Mouse (Mus musculus): Measurements from ENCODE around the gene Spns2. TPM values are rescaled to one million over a fixed set of nuclear protein-coding genes. Genes with fewer than 3 reads are reported as not detected.

Gene Spns2
- polyA plus RNA-seq, 1 experiment from 2014 or later: 9.5 TPM

GRCm38 (mm10) chr11:72411093-72411921, 78.4 kb downstream of the Spns2 start, which contains the start of gene Smtnl2:
Smtnl2 (minus strand) TSS chr11:72411713.
- no peaks in the 10 kb centered on the region for H3K9me3 ChIP-seq (ENCODE audit: control insufficient read depth, low read length)
- no peaks in the 10 kb centered on the region for H3K36me3 ChIP-seq (ENCODE audit: control insufficient read depth, insufficient read depth, low read length)
- H3K27ac ChIP-seq (replicated peaks; ENCODE audit: low read depth, low read length): peak within 1 kb of the TSS; percentile 39
- under 1% methylated on average over 34 of the region's 86 CpGs for WGBS
- DNase-seq (ENCODE audit: low spot score) (peak; percentile 91), ATAC-seq (ENCODE audit: low read depth) (peak; percentile 91)
- H3K4me3 ChIP-seq (ENCODE audit: low read depth, low read length): peak within 1 kb of the TSS; percentile 62
- peaks cover 7% of the 10 kb centered on the region; the same call in 1 of the 2 replicates for H3K4me1 ChIP-seq (ENCODE audit: control insufficient read depth, insufficient read depth, low read length)
- H3K9ac ChIP-seq (ENCODE audit: low read depth, low read length): peak within 1 kb of the TSS; percentile 73
- 0 out of 2 replicates have a peak, but pooled peaks cover 8% of the 10 kb centered on the region for H3K27me3 ChIP-seq (replicated peaks; ENCODE audit: control insufficient read depth, insufficient read depth, low read length)
- H3K4me2 ChIP-seq (ENCODE audit: low read depth, low read length): peak within 1 kb of the TSS; percentile 100

DNA sequence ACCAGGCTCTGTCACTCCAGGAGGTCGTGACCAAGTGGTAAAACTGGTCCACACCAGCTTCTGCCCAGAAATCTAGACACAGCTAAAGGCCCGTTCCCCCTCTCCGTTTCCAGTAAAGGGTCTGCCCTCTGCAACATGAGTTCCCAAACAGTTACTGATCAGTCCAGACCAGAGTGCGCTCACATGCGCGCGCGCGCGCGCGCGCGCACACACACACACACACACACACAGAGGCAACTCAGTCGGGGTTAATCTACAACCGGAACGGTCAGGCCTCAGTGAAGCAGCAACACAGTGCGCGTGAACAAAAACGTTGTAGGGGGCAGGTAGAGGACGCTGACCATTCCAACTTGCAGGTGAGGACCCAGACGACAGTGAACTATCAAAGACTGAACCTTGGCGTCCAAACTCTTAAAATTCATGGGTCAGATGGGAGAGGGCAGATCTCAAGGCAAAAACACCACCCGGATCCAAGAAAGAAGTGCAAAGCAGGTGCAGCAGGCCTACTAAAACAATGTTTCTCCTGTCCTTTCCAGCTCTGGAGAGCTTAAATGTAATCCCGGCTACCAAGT, 79.1 kb downstream of the Spns2 start:
- Histone ChIP-seq H3K9me3 (ENCODE audit: control insufficient read depth, low read length) (no peaks in the 10 kb centered on the region), H3K4me3 (ENCODE audit: low read depth, low read length) (peak overlapping the region; percentile 62), H3K36me3 (ENCODE audit: control insufficient read depth, insufficient read depth, low read length) (no peaks in the 10 kb centered on the region), H3K4me2 (ENCODE audit: low read depth, low read length) (peak overlapping the region; percentile 100), H3K27ac (replicated peaks; ENCODE audit: low read depth, low read length) (no peak overlapping the region), H3K4me1 (ENCODE audit: control insufficient read depth, insufficient read depth, low read length) (peaks cover 7% of the 10 kb centered on the region; the same call in 1 of the 2 replicates), H3K27me3 (replicated peaks; ENCODE audit: control insufficient read depth, insufficient read depth, low read length) (0 out of 2 replicates have a peak, but pooled peaks cover 8% of the 10 kb centered on the region), H3K9ac (ENCODE audit: low read depth, low read length) (peak overlapping the region; percentile 45)
- no peak for DNase-seq (ENCODE audit: low spot score)
- ATAC-seq (ENCODE audit: low read depth): no peak
- 4% methylated on average over 25 of the region's 25 CpGs for WGBS

- Histone ChIP-seq H3K9me3 (ENCODE audit: control insufficient read depth, low read length) (no peaks in the 10 kb centered on the region), H3K36me3 (ENCODE audit: control insufficient read depth, insufficient read depth, low read length) (no peaks in the 10 kb centered on the region), H3K27me3 (replicated peaks; ENCODE audit: control insufficient read depth, insufficient read depth, low read length) (0 out of 2 replicates have a peak, but pooled peaks cover 8% of the 10 kb centered on the region), H3K4me3 (ENCODE audit: low read depth, low read length) (peak overlapping the region; percentile 62), H3K4me2 (ENCODE audit: low read depth, low read length) (peak overlapping the region; percentile 100), H3K4me1 (ENCODE audit: control insufficient read depth, insufficient read depth, low read length) (peaks cover 7% of the 10 kb centered on the region; the same call in 1 of the 2 replicates), H3K27ac (replicated peaks; ENCODE audit: low read depth, low read length) (no peak overlapping the region), H3K9ac (ENCODE audit: low read depth, low read length) (0 out of 2 replicates have a peak overlapping the region, but pooled peaks have one; percentile 45)
- ATAC-seq (ENCODE audit: low read depth) (no peak), DNase-seq (ENCODE audit: low spot score) (no peak)
- WGBS: 77% methylated on average over 12 of the region's 12 CpGs
These were observed 79.9 kb downstream of the Spns2 start for GRCm38 (mm10) chr11:72409649-72410385.

DNA sequence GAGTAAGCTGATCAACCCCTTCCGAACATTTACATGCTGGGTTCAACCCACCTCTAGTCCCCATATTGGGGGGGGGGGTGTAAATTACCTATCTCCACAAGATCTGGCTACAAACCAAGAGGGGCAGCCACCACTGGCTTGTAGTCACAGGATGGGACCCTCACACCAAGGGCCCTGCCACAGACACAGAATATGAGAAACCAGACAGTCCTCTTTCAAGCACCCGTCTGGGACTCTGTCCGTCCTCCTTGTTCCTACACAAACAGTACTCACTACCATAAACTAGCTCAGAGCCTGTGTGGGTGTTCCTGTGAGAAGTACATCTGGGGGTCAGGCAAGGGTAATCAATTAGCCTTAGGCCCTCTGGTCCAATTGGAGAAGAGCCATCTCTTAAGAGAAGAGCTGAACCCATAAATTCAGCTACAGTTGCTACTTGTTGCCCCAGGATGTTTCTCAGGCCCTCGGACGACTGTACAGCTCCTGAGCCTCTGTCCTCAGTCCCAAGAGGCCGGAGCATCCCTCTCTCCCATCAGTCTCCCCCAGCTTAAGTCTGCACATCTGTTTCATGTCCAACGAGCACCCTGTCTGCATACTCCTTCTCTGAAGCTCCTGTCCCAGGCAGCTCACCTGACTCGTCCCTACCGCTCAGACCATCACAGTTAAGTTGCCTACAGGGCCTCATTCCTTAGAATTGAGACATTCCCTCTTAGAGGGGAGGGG, 81.1 kb downstream of the Spns2 start:
- H3K27me3 ChIP-seq (replicated peaks; ENCODE audit: control insufficient read depth, insufficient read depth, low read length): 0 out of 2 replicates have a peak, but pooled peaks cover 8% of the 10 kb centered on the region
- 58% methylated on average over 9 of the region's 9 CpGs for WGBS
- H3K9ac ChIP-seq (ENCODE audit: low read depth, low read length): no peak overlapping the region
- no peak overlapping the region for H3K4me3 ChIP-seq (ENCODE audit: low read depth, low read length)
- no peaks in the 10 kb centered on the region for H3K36me3 ChIP-seq (ENCODE audit: control insufficient read depth, insufficient read depth, low read length)
- H3K4me2 ChIP-seq (ENCODE audit: low read depth, low read length): peak overlapping the region; percentile 100
- H3K4me1 ChIP-seq (ENCODE audit: control insufficient read depth, insufficient read depth, low read length): peaks cover 7% of the 10 kb centered on the region; the same call in 1 of the 2 replicates
- ATAC-seq (ENCODE audit: low read depth): no peak
- H3K9me3 ChIP-seq (ENCODE audit: control insufficient read depth, low read length): no peaks in the 10 kb centered on the region
- no peak overlapping the region for H3K27ac ChIP-seq (replicated peaks; ENCODE audit: low read depth, low read length)
- DNase-seq (ENCODE audit: low spot score): no peak

DNA sequence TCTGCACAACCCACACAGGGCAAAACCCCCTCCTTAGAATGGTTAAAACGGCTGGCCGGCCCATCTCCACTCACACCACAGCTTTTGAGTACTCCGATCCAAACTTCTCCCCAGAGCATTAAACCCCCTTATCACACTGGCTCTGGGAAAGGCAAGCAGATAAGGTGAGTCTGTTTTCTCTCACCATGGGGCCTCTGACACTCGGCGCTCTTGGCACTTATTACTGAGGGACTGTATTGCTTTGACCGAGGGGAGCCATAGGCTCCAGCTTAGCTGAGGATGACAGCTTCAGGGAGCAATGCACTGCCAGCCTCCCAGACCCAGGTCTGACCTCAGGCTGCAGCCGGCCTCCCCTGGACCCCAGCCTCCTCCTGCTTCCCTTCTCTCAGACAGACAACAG, 82.1 kb downstream of the Spns2 start:
- 0 out of 2 replicates have a peak, but pooled peaks cover 8% of the 10 kb centered on the region for H3K27me3 ChIP-seq (replicated peaks; ENCODE audit: control insufficient read depth, insufficient read depth, low read length)
- ATAC-seq (ENCODE audit: low read depth) (no peak), DNase-seq (ENCODE audit: low spot score) (no peak)
- H3K27ac ChIP-seq (replicated peaks; ENCODE audit: low read depth, low read length): no peak overlapping the region
- H3K9me3 ChIP-seq (ENCODE audit: control insufficient read depth, low read length): no peaks in the 10 kb centered on the region
- H3K4me2 ChIP-seq (ENCODE audit: low read depth, low read length): peak overlapping the region; percentile 12; the same call in 1 of the 2 replicates
- no peak overlapping the region for H3K4me3 ChIP-seq (ENCODE audit: low read depth, low read length)
- WGBS: 26% methylated on average over 7 of the region's 7 CpGs
- no peak overlapping the region for H3K9ac ChIP-seq (ENCODE audit: low read depth, low read length)
- no peaks in the 10 kb centered on the region for H3K36me3 ChIP-seq (ENCODE audit: control insufficient read depth, insufficient read depth, low read length)
- H3K4me1 ChIP-seq (ENCODE audit: control insufficient read depth, insufficient read depth, low read length): peaks cover 7% of the 10 kb centered on the region; the same call in 1 of the 2 replicates

DNA sequence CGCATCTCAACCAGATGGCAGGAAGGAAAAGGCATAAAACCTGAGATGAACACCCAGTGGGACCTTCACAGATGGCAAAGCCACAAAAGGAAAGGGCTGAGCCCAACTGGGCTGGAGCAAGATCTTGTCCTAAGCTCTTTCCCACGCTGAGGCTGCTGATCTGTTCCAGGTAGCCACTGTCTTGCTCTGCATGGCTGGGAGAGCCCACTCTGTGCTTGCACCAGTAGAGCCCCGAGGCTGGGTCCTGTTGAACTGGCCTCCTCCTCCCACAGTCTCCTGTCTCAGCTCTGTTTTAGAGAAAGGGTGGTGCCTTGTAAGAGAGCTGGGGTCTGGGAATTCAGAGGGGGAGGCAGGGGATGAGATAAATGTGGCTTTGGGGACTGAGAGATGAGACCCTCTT, 82.6 kb downstream of the Spns2 start:
- Histone ChIP-seq H3K36me3 (ENCODE audit: control insufficient read depth, insufficient read depth, low read length) (no peaks in the 10 kb centered on the region), H3K27me3 (replicated peaks; ENCODE audit: control insufficient read depth, insufficient read depth, low read length) (0 out of 2 replicates have a peak, but pooled peaks cover 8% of the 10 kb centered on the region), H3K9ac (ENCODE audit: low read depth, low read length) (no peak overlapping the region), H3K4me2 (ENCODE audit: low read depth, low read length) (no peak overlapping the region), H3K27ac (replicated peaks; ENCODE audit: low read depth, low read length) (peak overlapping the region; percentile 30; the same call in 1 of the 2 replicates), H3K4me3 (ENCODE audit: low read depth, low read length) (no peak overlapping the region), H3K9me3 (ENCODE audit: control insufficient read depth, low read length) (no peaks in the 10 kb centered on the region), H3K4me1 (ENCODE audit: control insufficient read depth, insufficient read depth, low read length) (peaks cover 7% of the 10 kb centered on the region; the same call in 1 of the 2 replicates)
- DNase-seq (ENCODE audit: low spot score) (no peak), ATAC-seq (ENCODE audit: low read depth) (no peak)
- WGBS: 21% methylated on average over 3 of the region's 3 CpGs

DNA sequence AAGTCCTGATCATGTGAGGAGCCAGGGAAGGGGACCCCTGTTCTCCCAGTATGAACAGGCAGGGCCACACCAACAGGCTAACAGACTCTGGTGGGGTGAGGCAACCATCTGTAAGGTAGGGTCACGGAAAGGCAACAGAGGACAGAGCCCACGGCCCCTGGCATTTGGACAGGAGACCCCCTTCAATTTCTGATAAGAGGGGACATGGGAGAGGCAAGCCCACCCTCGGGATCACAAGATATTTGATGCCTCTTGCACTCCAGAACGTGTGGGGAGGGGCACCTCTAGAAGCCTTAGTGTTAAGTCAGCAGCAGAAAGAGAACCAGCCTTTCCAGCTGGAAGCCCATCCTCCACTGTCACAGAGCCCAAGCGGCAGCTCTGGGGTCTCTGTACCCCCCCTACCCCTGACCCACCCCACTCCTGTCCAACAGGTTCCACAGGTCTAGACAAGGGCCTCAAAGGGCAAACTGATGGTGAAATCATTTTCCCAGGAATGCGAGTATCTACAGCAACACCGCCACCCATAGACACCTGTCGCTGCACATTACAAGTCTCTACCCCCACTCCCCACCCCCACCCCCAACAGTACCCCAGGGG, 83.5 kb downstream of the Spns2 start:
- H3K36me3 ChIP-seq (ENCODE audit: control insufficient read depth, insufficient read depth, low read length): no peaks in the 10 kb centered on the region
- H3K4me3 ChIP-seq (ENCODE audit: low read depth, low read length): no peak overlapping the region
- no peak for ATAC-seq (ENCODE audit: low read depth)
- no peaks in the 10 kb centered on the region for H3K9me3 ChIP-seq (ENCODE audit: control insufficient read depth, low read length)
- peaks cover 7% of the 10 kb centered on the region; the same call in 1 of the 2 replicates for H3K4me1 ChIP-seq (ENCODE audit: control insufficient read depth, insufficient read depth, low read length)
- H3K27me3 ChIP-seq (replicated peaks; ENCODE audit: control insufficient read depth, insufficient read depth, low read length): 0 out of 2 replicates have a peak, but pooled peaks cover 8% of the 10 kb centered on the region
- peak overlapping the region; percentile 19; the same call in 1 of the 2 replicates for H3K4me2 ChIP-seq (ENCODE audit: low read depth, low read length)
- 50% methylated on average over 8 of the region's 8 CpGs for WGBS
- 0 out of 2 replicates have a peak overlapping the region, but pooled peaks have one; percentile 3 for H3K27ac ChIP-seq (replicated peaks; ENCODE audit: low read depth, low read length)
- DNase-seq (ENCODE audit: low spot score): peak; percentile 68
- H3K9ac ChIP-seq (ENCODE audit: low read depth, low read length): no peak overlapping the region
